Mouse (Mus musculus) liver, adult 2 months (tissue): Measurements from ENCODE around the gene Crxos. TPM values are rescaled to one million over a fixed set of nuclear protein-coding genes. Genes with fewer than 3 reads are reported as not detected.
A peak's percentile ranks its signal among the peaks of the same experiment; 100 is the strongest.

ENCODE experiments used
- DNase-seq: peaks from one replicate; pipeline ENCODE4 v3.0.0-alpha.2; 2011; ENCODE audit warnings: low read depth, low spot score; ENCODE audit errors: extremely low read depth
- H3K27ac ChIP-seq: fragments of 200-500 bp; replicated peaks from 2 replicates; pipeline ENCODE4 v1.5.1; 2012; ENCODE audit warnings: low read depth, mild to moderate bottlenecking, control low read depth, inconsistent platforms, low read length; ENCODE audit not compliant: insufficient read depth
- H3K27me3 ChIP-seq: fragments of 200-500 bp; 2 replicates; pipeline ENCODE4 v1.6.1; 2012; ENCODE audit warnings: mild to moderate bottlenecking, moderate library complexity, low read length, inconsistent platforms; ENCODE audit not compliant: control insufficient read depth, insufficient read depth
- H3K36me3 ChIP-seq: fragments of 200-500 bp; 2 replicates; pipeline ENCODE4 v1.6.1; 2012; ENCODE audit warnings: low read length, inconsistent platforms; ENCODE audit not compliant: control insufficient read depth, insufficient read depth
- H3K4me1 ChIP-seq: fragments of 200-500 bp; 2 replicates; pipeline ENCODE4 v1.6.1; 2011; ENCODE audit warnings: low read length; ENCODE audit not compliant: control insufficient read depth, insufficient read depth
- H3K4me3 ChIP-seq: fragments of 200-500 bp; 2 replicates; pipeline ENCODE4 v1.5.1; 2011; ENCODE audit warnings: low read depth, mild to moderate bottlenecking, control low read depth, low read length, moderate library complexity; ENCODE audit not compliant: insufficient read depth
- H3K79me2 ChIP-seq: fragments of 200-500 bp; 2 replicates; pipeline ENCODE4 v1.6.1; 2012; ENCODE audit warnings: inconsistent platforms, mild to moderate bottlenecking, low read length, moderate library complexity; ENCODE audit not compliant: control insufficient read depth, insufficient read depth
- H3K9ac ChIP-seq: fragments of 200-500 bp; 2 replicates; pipeline ENCODE4 v1.6.1; 2012; ENCODE audit warnings: low read depth, mild to moderate bottlenecking, control low read depth, inconsistent platforms, low read length
- CTCF ChIP-seq: fragments of 200-500 bp; IDR thresholded peaks from 2 replicates; pipeline ENCODE4 v1.5.1; 2011; ENCODE audit warnings: low read depth, low read length, control low read depth
- POLR2A ChIP-seq: fragments of 200-500 bp; IDR thresholded peaks from 2 replicates; pipeline ENCODE4 v1.6.1; 2011; ENCODE audit warnings: low read length, control low read depth; ENCODE audit not compliant: insufficient read depth; ENCODE audit errors: extremely low read depth
- WGBS: fragments of 180-500 bp; shearing (Covaris S2); methylation state at CpG from one replicate; pipeline ENCODE4 v1.1.7; 2018; 5-methylcytosine and 5-hydroxymethylcytosine counted together
- polyA plus RNA-seq: library from polyadenylated mRNA; depleted of rRNA; stranded (reverse); fragments of >200 nt; gene quantifications from 2 replicates; pipeline ENCODE4 v1.2.3, GENCODE M21; 2012
- total RNA-seq: library from RNA; depleted of rRNA; stranded (reverse); fragments of >200 nt; gene quantifications from 2 replicates; pipeline ENCODE4 v1.2.3, GENCODE M21; 2014

Crxos gene
- total and polyA plus RNA-seq, 2 experiments = not detected

GRCm38 (mm10) chr7:15916134-15916723, 33.8 kb downstream of the Crxos start:
- no peak overlapping the region for H3K9ac ChIP-seq
- no peaks in the 10 kb centered on the region for H3K36me3 ChIP-seq
- H3K27ac ChIP-seq = no peak overlapping the region
- no peaks in the 10 kb centered on the region for H3K27me3 ChIP-seq
- peaks cover 7% of the 10 kb centered on the region for H3K4me1 ChIP-seq
- 89% methylated on average over 3 of the region's 3 CpGs for WGBS
- H3K79me2 ChIP-seq = no peaks in the 10 kb centered on the region
- no peak overlapping the region for H3K4me3 ChIP-seq
- no peak for DNase-seq
- TF ChIP-seq CTCF (no peak), POLR2A (no peak)

GRCm38 (mm10) chr7:15916996-15917395, 34.6 kb downstream of the Crxos start:
- peak; percentile 59 for DNase-seq
- peaks cover 7% of the 10 kb centered on the region for H3K4me1 ChIP-seq
- H3K27me3 ChIP-seq = no peaks in the 10 kb centered on the region
- H3K9ac ChIP-seq = no peak overlapping the region
- no peaks in the 10 kb centered on the region for H3K36me3 ChIP-seq
- H3K79me2 ChIP-seq = peaks cover 5% of the 10 kb centered on the region; the same call in 1 of the 2 replicates
- no peak overlapping the region for H3K27ac ChIP-seq
- WGBS = 54% methylated on average over 4 of the region's 4 CpGs
- TF ChIP-seq POLR2A (no peak), CTCF (no peak)
- no peak overlapping the region for H3K4me3 ChIP-seq

- no peak for TF ChIP-seq POLR2A
- H3K4me1 ChIP-seq = peaks cover 10% of the 10 kb centered on the region
- H3K36me3 ChIP-seq = no peaks in the 10 kb centered on the region
- H3K79me2 ChIP-seq = peaks cover 7% of the 10 kb centered on the region; the same call in 1 of the 2 replicates
- no peak overlapping the region for H3K27ac ChIP-seq
- DNase-seq = peak; percentile 72
- H3K27me3 ChIP-seq = no peaks in the 10 kb centered on the region
- H3K4me3 ChIP-seq = no peak overlapping the region
- H3K9ac ChIP-seq = no peak overlapping the region
Observed at GRCm38 (mm10) chr7:15918371-15918770, 36.0 kb downstream of the Crxos start.

- Histone ChIP-seq H3K9ac (no peak overlapping the region), H3K27me3 (no peaks in the 10 kb centered on the region), H3K27ac (no peak overlapping the region), H3K36me3 (no peaks in the 10 kb centered on the region), H3K4me1 (peaks cover 10% of the 10 kb centered on the region), H3K4me3 (no peak overlapping the region), H3K79me2 (peaks cover 7% of the 10 kb centered on the region; the same call in 1 of the 2 replicates)
- DNase-seq = no peak
- WGBS = 92% methylated on average over 9 of the region's 9 CpGs
- no peak for TF ChIP-seq CTCF
Observed at GRCm38 (mm10) chr7:15919947-15920346, 37.5 kb downstream of the Crxos start.

GRCm38 (mm10) chr7:15920645-15921190, 38.3 kb downstream of the Crxos start:
- peaks cover 10% of the 10 kb centered on the region for H3K4me1 ChIP-seq
- DNase-seq = no peak
- no peak overlapping the region for H3K4me3 ChIP-seq
- no peak overlapping the region for H3K9ac ChIP-seq
- H3K27me3 ChIP-seq = no peaks in the 10 kb centered on the region
- no peaks in the 10 kb centered on the region for H3K36me3 ChIP-seq
- 89% methylated on average over 6 of the region's 6 CpGs for WGBS
- H3K27ac ChIP-seq = no peak overlapping the region
- peaks cover 7% of the 10 kb centered on the region; the same call in 1 of the 2 replicates for H3K79me2 ChIP-seq
- TF ChIP-seq CTCF (no peak), POLR2A (no peak)

- H3K79me2 ChIP-seq = peaks cover 7% of the 10 kb centered on the region; the same call in 1 of the 2 replicates
- peak; percentile 26 for DNase-seq
- peak overlapping the region; percentile 87 for H3K9ac ChIP-seq
- H3K4me3 ChIP-seq = peak overlapping the region; percentile 80
- TF ChIP-seq POLR2A = no peak
- TF ChIP-seq CTCF = no peak
- H3K4me1 ChIP-seq = peaks cover 10% of the 10 kb centered on the region
- H3K27me3 ChIP-seq = no peaks in the 10 kb centered on the region
- WGBS = under 1% methylated on average over 10 of the region's 10 CpGs
- no peaks in the 10 kb centered on the region for H3K36me3 ChIP-seq
- H3K27ac ChIP-seq = peak overlapping the region; percentile 88
Observed at GRCm38 (mm10) chr7:15921796-15922195, 39.4 kb downstream of the Crxos start.
